Mouse (Mus musculus): ENCODE results near the gene Eif4a1. TPM values are rescaled to one million over a fixed set of nuclear protein-coding genes. Genes with fewer than 3 reads are reported as not detected.
A peak's percentile ranks its signal among the peaks of the same experiment; 100 is the strongest.

The Eif4a1 gene
- total RNA-seq, 2 experiments from 2014 or later, result 188 to 222 TPM

- intact Hi-C loops (cut with DNase I), result loop anchor here (1.0 to 5.0 kb wide), 6 partner anchors 9 to 196 kb away; partner anchors contain the start of genes Eif4a1, Fgf11, Tmem95 and Tnfsfm13
- peak; percentile 95 for DNase-seq
Observed at GRCm38 (mm10) chr11:69681314-69682208, 9.3 kb upstream of the Eif4a1 start, which contains the start of gene Senp3. Gene Senp3 (minus strand): TSS chr11:69682084.

GRCm38 (mm10) chr11:69680136-69680855 is 8.1 kb upstream of the Eif4a1 start:
- no peak for DNase-seq
- intact Hi-C loops (cut with DNase I), result loop anchor here (5.0 kb wide), 2 partner anchors 122 to 197 kb away; partner anchors contain the start of genes Fgf11 and Tmem95

- DNase-seq, result no peak
- intact Hi-C loops (cut with DNase I), result no loop called here
Observed at GRCm38 (mm10) chr11:69679144-69679543, 6.9 kb upstream of the Eif4a1 start.

- DNase-seq, result no peak
- intact Hi-C loops (cut with DNase I), result loop anchor here (1.0 kb wide), 1 partner anchor 10 kb away; no protein-coding TSS in a partner anchor
Observed at GRCm38 (mm10) chr11:69671726-69672124, 498 bp downstream of the Eif4a1 start.

- intact Hi-C loops (cut with DNase I), result no loop called here
Observed at GRCm38 (mm10) chr11:69670786-69671725, 1.2 kb downstream of the Eif4a1 start.

GRCm38 (mm10) chr11:69666665-69667005 is 5.6 kb downstream of the Eif4a1 start:
- intact Hi-C loops (cut with DNase I), result no loop called here
- DNase-seq, result no peak

More at GRCm38 (mm10) chr11:69670786-69671725, 1.2 kb downstream of the Eif4a1 start:
- peak; percentile 95 to 97 for DNase-seq

- DNase-seq, result peak; percentile 30 to 45
- intact Hi-C loops (cut with DNase I), result no loop called here
Observed at GRCm38 (mm10) chr11:69665961-69666664, 6.1 kb downstream of the Eif4a1 start, which contains the start of gene Cd68. Gene Cd68 (minus strand): TSS chr11:69666153.

GRCm38 (mm10) chr11:69665457-69665960 is 6.7 kb downstream of the Eif4a1 start:
- intact Hi-C loops (cut with DNase I), result no loop called here
- no peak for DNase-seq

- intact Hi-C loops (cut with DNase I), result no loop called here
Observed at GRCm38 (mm10) chr11:69664841-69665240, 7.4 kb downstream of the Eif4a1 start.

GRCm38 (mm10) chr11:69663795-69664194 is 8.4 kb downstream of the Eif4a1 start:
- intact Hi-C loops (cut with DNase I), result no loop called here
- peak in 1 of 2 experiments; percentile 25 for DNase-seq

More at GRCm38 (mm10) chr11:69664841-69665240, 7.4 kb downstream of the Eif4a1 start:
- DNase-seq, result no peak

GRCm38 (mm10) chr11:69662967-69663671 is 9.1 kb downstream of the Eif4a1 start:
- intact Hi-C loops (cut with DNase I), result no loop called here

GRCm38 (mm10) chr11:69662213-69662966 is 9.8 kb downstream of the Eif4a1 start, which contains the start of gene Mpdu1:
Gene Mpdu1 (minus strand): TSS chr11:69662642.
- peak; percentile 91 to 96 for DNase-seq
- intact Hi-C loops (cut with DNase I), result no loop called here

More at GRCm38 (mm10) chr11:69662967-69663671, 9.1 kb downstream of the Eif4a1 start:
- peak in 1 of 2 experiments; percentile 29 for DNase-seq

- intact Hi-C loops (cut with DNase I), result no loop called here
- DNase-seq, result no peak
Observed at GRCm38 (mm10) chr11:69661221-69661881, 10.9 kb downstream of the Eif4a1 start.

- intact Hi-C loops (cut with DNase I), result loop anchor here (1.0 kb wide), 1 partner anchor 29 kb away; no protein-coding TSS in a partner anchor
- no peak for DNase-seq
Observed at GRCm38 (mm10) chr11:69657462-69657881, 14.8 kb downstream of the Eif4a1 start.

GRCm38 (mm10) chr11:69656617-69657461 is 15.4 kb downstream of the Eif4a1 start:
- intact Hi-C loops (cut with DNase I), result loop anchor here (1.0 kb wide), 2 partner anchors 29 to 97 kb away; no protein-coding TSS in a partner anchor
- peak; percentile 35 to 45 for DNase-seq

GRCm38 (mm10) chr11:69656065-69656455 is 16.2 kb downstream of the Eif4a1 start:
- intact Hi-C loops (cut with DNase I), result loop anchor here (1.0 kb wide), 1 partner anchor 98 kb away; no protein-coding TSS in a partner anchor
- DNase-seq, result no peak
